Mouse (Mus musculus) CH12.LX (cell line): Measurements from ENCODE around the gene Grap2. TPM values are rescaled to one million over a fixed set of nuclear protein-coding genes. Genes with fewer than 3 reads are reported as not detected.

ENCODE experiments used
- DNase-seq: peaks from one replicate; pipeline ENCODE4 v3.0.0-alpha.2; 2013; ENCODE audit errors: extremely low read depth
- H3K27ac ChIP-seq: 2 replicates; pipeline ENCODE4 v1.5.1; 2012; ENCODE audit warnings: low read depth, mild to moderate bottlenecking, control low read depth, moderate library complexity; ENCODE audit not compliant: insufficient read depth
- H3K27me3 ChIP-seq: replicated peaks from 2 replicates; pipeline ENCODE3; 2012; ENCODE audit warnings: inconsistent platforms
- H3K36me3 ChIP-seq, 2 experiments: replicated peaks in 1 of 2; 2 replicates each; pipeline versions ENCODE3 to v1.6.1; 2012; ENCODE audit warnings: inconsistent platforms in 1 of 2, low read length in 1 of 2, mild to moderate bottlenecking in 1 of 2, mixed read lengths in 1 of 2, moderate library complexity in 1 of 2; ENCODE audit not compliant: control insufficient read depth in 1 of 2, insufficient read depth in 1 of 2
- H3K4me1 ChIP-seq, 2 experiments: 2 replicates each; pipeline ENCODE4 v1.6.1; 2012; ENCODE audit warnings: inconsistent platforms in 1 of 2, moderate library complexity in 1 of 2; ENCODE audit not compliant: insufficient read depth in 2 of 2, control insufficient read depth in 1 of 2
- H3K4me2 ChIP-seq: 2 replicates; pipeline ENCODE4 v1.6.1; 2012; ENCODE audit warnings: low read depth, mild to moderate bottlenecking, control low read depth; ENCODE audit not compliant: poor library complexity, insufficient read depth, severe bottlenecking
- H3K4me3 ChIP-seq, 3 experiments: fragments of 150-350 bp in 1 of 3; sonication (generic) in 1 of 3; replicated peaks in 1 of 3; 2 replicates each; pipeline versions ENCODE3 to v1.5.1; 2011 to 2012; ENCODE audit warnings: low read depth in 2 of 3, low read length in 2 of 3, mild to moderate bottlenecking in 2 of 3, moderate library complexity in 2 of 3, control low read depth in 1 of 3, improper control_type of control experiment in 1 of 3, inconsistent platforms in 1 of 3, mixed read lengths in 1 of 3; ENCODE audit not compliant: poor library complexity in 1 of 3
- H3K79me2 ChIP-seq: replicated peaks from 2 replicates; pipeline ENCODE4 v1.6.1; 2012; ENCODE audit warnings: mild to moderate bottlenecking, moderate library complexity; ENCODE audit not compliant: control insufficient read depth, poor library complexity, insufficient read depth, severe bottlenecking; ENCODE audit errors: extremely low read depth
- H3K9ac ChIP-seq: 2 replicates; pipeline ENCODE4 v1.6.1; 2012; ENCODE audit warnings: low read depth, mild to moderate bottlenecking, control low read depth, moderate library complexity; ENCODE audit not compliant: insufficient read depth
- H3K9me3 ChIP-seq: replicated peaks from 2 replicates; pipeline ENCODE3; 2012; ENCODE audit warnings: low read length, inconsistent platforms, mixed read lengths
- BHLHE40 ChIP-seq: IDR thresholded peaks from 2 replicates; pipeline ENCODE4 v1.6.1; 2011; ENCODE audit warnings: mild to moderate bottlenecking, low read depth, low read length, improper control_type of control experiment
- CHD1 ChIP-seq: IDR thresholded peaks from 2 replicates; pipeline ENCODE4 v1.6.1; 2012; ENCODE audit warnings: low read depth, low read length, improper control_type of control experiment, inconsistent platforms
- CHD2 ChIP-seq: IDR thresholded peaks from 2 replicates; pipeline ENCODE4 v1.6.1; 2011; ENCODE audit warnings: low read length, improper control_type of control experiment
- CTCF ChIP-seq, 2 experiments: IDR thresholded peaks in 1 of 2; conservative IDR thresholded peaks in 1 of 2; 2 replicates each; pipeline ENCODE4 v1.5.1; 2011 to 2012; ENCODE audit warnings: low read depth in 2 of 2, low read length in 2 of 2, improper control_type of control experiment in 1 of 2, inconsistent platforms in 1 of 2, mild to moderate bottlenecking in 1 of 2, moderate library complexity in 1 of 2
- E2F4 ChIP-seq: IDR thresholded peaks from 2 replicates; pipeline ENCODE4 v1.6.1; 2011; ENCODE audit warnings: low read depth, low read length, improper control_type of control experiment; ENCODE audit not compliant: insufficient replicate concordance
- EP300 ChIP-seq: IDR thresholded peaks from 2 replicates; pipeline ENCODE4 v1.6.1; 2011; ENCODE audit warnings: low read length, improper control_type of control experiment
- ETS1 ChIP-seq: conservative IDR thresholded peaks from 2 replicates; pipeline ENCODE4 v1.6.1; 2012; ENCODE audit warnings: low read depth, mild to moderate bottlenecking, inconsistent platforms, low read length, improper control_type of control experiment, moderate library complexity
- GABPA ChIP-seq: IDR thresholded peaks from 2 replicates; pipeline ENCODE4 v1.6.1; 2012; ENCODE audit warnings: low read depth, low read length, improper control_type of control experiment, inconsistent platforms; ENCODE audit not compliant: insufficient replicate concordance
- HCFC1 ChIP-seq: IDR thresholded peaks from 2 replicates; pipeline ENCODE4 v1.6.1; 2012; ENCODE audit warnings: low read depth, mild to moderate bottlenecking, inconsistent platforms, low read length, improper control_type of control experiment
- JUN ChIP-seq: IDR thresholded peaks from 2 replicates; pipeline ENCODE4 v1.6.1; 2011; ENCODE audit warnings: low read depth, mild to moderate bottlenecking, low read length, improper control_type of control experiment, moderate library complexity; ENCODE audit not compliant: insufficient read depth
- JUND ChIP-seq: conservative IDR thresholded peaks from 2 replicates; pipeline ENCODE4 v1.6.1; 2011; ENCODE audit warnings: low read depth, low read length, improper control_type of control experiment
- KAT2A ChIP-seq: IDR thresholded peaks from 2 replicates; pipeline ENCODE4 v1.6.1; 2012; ENCODE audit warnings: low read length, improper control_type of control experiment, inconsistent platforms; ENCODE audit not compliant: insufficient replicate concordance
- MAFK ChIP-seq: IDR thresholded peaks from 2 replicates; pipeline ENCODE4 v1.6.1; 2011; ENCODE audit warnings: low read length, improper control_type of control experiment; ENCODE audit not compliant: insufficient replicate concordance
- MAZ ChIP-seq: IDR thresholded peaks from 2 replicates; pipeline ENCODE4 v1.6.1; 2012; ENCODE audit warnings: low read depth, mild to moderate bottlenecking, inconsistent platforms, low read length, improper control_type of control experiment, moderate library complexity
- MXI1 ChIP-seq: IDR thresholded peaks from 2 replicates; pipeline ENCODE4 v1.6.1; 2011; ENCODE audit warnings: mild to moderate bottlenecking, low read depth, low read length, improper control_type of control experiment
- MYC ChIP-seq: IDR thresholded peaks from 2 replicates; pipeline ENCODE4 v1.6.1; 2011; ENCODE audit warnings: low read depth, mild to moderate bottlenecking, improper control_type of control experiment, low read length
- NELFE ChIP-seq: IDR thresholded peaks from 2 replicates; pipeline ENCODE4 v1.6.1; 2011; ENCODE audit warnings: low read depth, low read length, improper control_type of control experiment
- NRF1 ChIP-seq: IDR thresholded peaks from 2 replicates; pipeline ENCODE4 v1.6.1; 2014; ENCODE audit warnings: low read depth, mild to moderate bottlenecking, inconsistent platforms, low read length, improper control_type of control experiment, moderate library complexity
- POLR2AphosphoS2 ChIP-seq: IDR thresholded peaks from 2 replicates; pipeline ENCODE4 v1.6.1; 2011; ENCODE audit warnings: low read depth, low read length, improper control_type of control experiment
- RAD21 ChIP-seq: IDR thresholded peaks from 2 replicates; pipeline ENCODE4 v1.6.1; 2011; ENCODE audit warnings: low read depth, mild to moderate bottlenecking, low read length, improper control_type of control experiment, moderate library complexity
- RCOR1 ChIP-seq: conservative IDR thresholded peaks from 2 replicates; pipeline ENCODE4 v1.6.1; 2012; ENCODE audit warnings: low read depth, mild to moderate bottlenecking, inconsistent platforms, low read length, improper control_type of control experiment
- SIN3A ChIP-seq: IDR thresholded peaks from 2 replicates; pipeline ENCODE4 v1.6.1; 2012; ENCODE audit warnings: low read length, improper control_type of control experiment, inconsistent platforms
- SMC3 ChIP-seq: IDR thresholded peaks from 2 replicates; pipeline ENCODE4 v1.6.1; 2011; ENCODE audit warnings: low read depth, low read length, improper control_type of control experiment
- UBTF ChIP-seq: IDR thresholded peaks from 2 replicates; pipeline ENCODE4 v1.6.1; 2012; ENCODE audit warnings: low read depth, mild to moderate bottlenecking, inconsistent platforms, low read length, improper control_type of control experiment, moderate library complexity
- USF1 ChIP-seq: IDR thresholded peaks from 2 replicates; pipeline ENCODE4 v1.6.1; 2014; ENCODE audit warnings: low read depth, mild to moderate bottlenecking, inconsistent platforms, low read length, improper control_type of control experiment
- USF2 ChIP-seq: conservative IDR thresholded peaks from 2 replicates; pipeline ENCODE4 v1.6.1; 2011; ENCODE audit warnings: low read depth, low read length, improper control_type of control experiment
- ZC3H11A ChIP-seq: IDR thresholded peaks from 2 replicates; pipeline ENCODE4 v1.6.1; 2012; ENCODE audit warnings: low read depth, mild to moderate bottlenecking, inconsistent platforms, low read length, improper control_type of control experiment
- ZKSCAN1 ChIP-seq: IDR thresholded peaks from 2 replicates; pipeline ENCODE4 v1.6.1; 2012; ENCODE audit warnings: low read depth, inconsistent platforms, low read length, improper control_type of control experiment, borderline replicate concordance
- ZMIZ1 ChIP-seq: IDR thresholded peaks from 2 replicates; pipeline ENCODE4 v1.6.1; 2012; ENCODE audit warnings: low read depth, mild to moderate bottlenecking, inconsistent platforms, low read length, improper control_type of control experiment
- dilution Hi-C: fragments of 300-500 bp; cut with MboI; formaldehyde crosslinking; loops from 2 replicates; pipeline ENCODE4 v1.14.3; 2020; ENCODE audit warnings: low sequenced_read_pairs; ENCODE audit not compliant: extremely low pct_unique_long_range_greater_than_20kb, extremely low pct_ligation_motif_present
- in situ Hi-C: fragments of 300-500 bp; cut with MboI; formaldehyde crosslinking; loops from 3 replicates; pipeline ENCODE4 v1.14.3; 2019; ENCODE audit warnings: low sequenced_read_pairs, low pct_ligation_motif_present, low pct_unique_long_range_greater_than_20kb, mixed read lengths
- polyA plus RNA-seq: library from polyadenylated mRNA; unstranded; fragments of >175 nt; gene quantifications from 2 replicates; pipeline ENCODE4 v1.2.1, GENCODE M21; 2012; ENCODE audit warnings: low read depth; ENCODE audit not compliant: insufficient read length
- total RNA-seq, 2 experiments: library from RNA; depleted of rRNA; stranded (reverse); fragments of 300-350 nt in 1 of 2; fragments of >200 nt in 1 of 2; gene quantifications; 2 replicates each; pipeline ENCODE4 v1.2.3; 2012 to 2014

The Grap2 gene
- total and polyA plus RNA-seq, 3 experiments: 1.5 to 6.2 (median 5.0) TPM

DNA sequence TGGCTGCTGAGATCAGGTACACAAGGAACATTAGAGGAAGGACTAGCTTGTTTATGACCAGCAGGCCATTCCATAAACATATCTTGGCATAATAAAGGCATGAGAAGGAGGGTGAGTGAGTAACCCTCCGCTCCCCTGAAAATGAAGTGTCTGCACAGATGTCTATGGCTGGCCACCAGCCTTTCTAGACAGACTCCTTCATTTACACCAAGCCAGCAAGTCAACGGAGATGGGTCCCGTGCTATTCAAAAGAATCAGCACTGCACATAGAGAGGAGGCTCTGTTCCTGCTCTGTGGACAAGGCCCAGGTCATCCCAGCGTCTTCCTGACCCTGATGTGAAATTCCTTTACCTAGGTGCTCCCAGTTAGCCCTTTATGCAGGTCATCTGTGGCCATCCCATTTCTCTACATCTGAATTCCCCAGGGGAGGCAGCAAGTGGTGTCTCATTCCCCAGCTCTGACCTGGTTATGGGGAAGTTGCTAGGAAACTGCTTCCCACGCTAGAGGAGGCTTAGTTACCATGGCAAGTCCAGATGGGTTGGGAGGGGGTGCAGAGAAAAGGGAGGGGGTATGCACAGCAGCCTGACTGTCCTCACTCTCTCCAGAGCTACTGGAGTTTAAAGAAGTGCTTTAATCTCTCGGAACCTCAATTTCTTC, 86.5 kb downstream of the Grap2 start:
- TF ChIP-seq MAZ (no peak), ZMIZ1 (no peak), EP300 (no peak), SIN3A (no peak), CHD2 (no peak), MAFK (no peak), NELFE (no peak), BHLHE40 (no peak), ZC3H11A (no peak), GABPA (no peak), RAD21 (no peak), CHD1 (no peak), MYC (no peak), RCOR1 (no peak), POLR2AphosphoS2 (no peak), ETS1 (no peak), NRF1 (no peak), SMC3 (no peak), CTCF (conservative IDR thresholded peaks at IDR 0.05 in 1 of 2, IDR thresholded peaks at IDR 0.05 in 1 of 2; ENCODE audit: low read depth in 2 of 2, low read length in 2 of 2) (no peak), HCFC1 (no peak)
- no peak overlapping the region for H3K27ac ChIP-seq
- no peaks in the 10 kb centered on the region for H3K36me3 ChIP-seq
- H3K4me2 ChIP-seq: no peak overlapping the region
- H3K79me2 ChIP-seq: no peaks in the 10 kb centered on the region
- in situ Hi-C loops (no loop called here), dilution Hi-C loops (no loop called here)
- H3K27me3 ChIP-seq: peaks cover 4% of the 10 kb centered on the region
- peaks cover 6 to 11% of the 10 kb centered on the region in 2 experiments; a peak in 3 of 4 replicates for H3K4me1 ChIP-seq
- no peak overlapping the region for H3K9ac ChIP-seq
- H3K9me3 ChIP-seq: no peaks in the 10 kb centered on the region
- no peak for DNase-seq
- H3K4me3 ChIP-seq: no peak overlapping the region

DNA sequence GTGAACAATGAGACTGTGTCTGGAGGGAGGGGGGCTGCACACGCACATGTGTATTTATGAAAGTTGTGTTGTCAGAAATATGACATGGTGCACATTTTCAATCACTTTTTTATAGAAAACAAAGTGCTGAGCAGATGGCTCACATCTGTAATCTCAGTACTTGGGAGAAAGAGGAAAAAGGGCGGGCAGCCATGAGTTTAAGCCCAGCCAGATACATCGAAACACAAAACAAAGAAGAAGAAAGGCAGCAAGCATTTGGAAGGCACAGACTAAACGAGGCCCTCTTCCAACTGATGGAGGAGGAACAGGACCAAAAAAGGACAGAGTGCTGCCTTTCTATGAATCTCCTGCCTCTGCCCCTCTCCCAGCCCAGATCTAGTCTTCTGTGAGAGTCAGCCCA, 88.6 kb downstream of the Grap2 start:
- in situ Hi-C loops (no loop called here), dilution Hi-C loops (no loop called here)
- no peak overlapping the region for H3K27ac ChIP-seq
- H3K9me3 ChIP-seq: no peaks in the 10 kb centered on the region
- H3K36me3 ChIP-seq: no peaks in the 10 kb centered on the region
- no peak for TF ChIP-seq MAFK
- no peak for TF ChIP-seq ZKSCAN1
- no peak for TF ChIP-seq MXI1
- TF ChIP-seq USF1: no peak
- TF ChIP-seq JUN: no peak
- TF ChIP-seq UBTF: no peak
- TF ChIP-seq NRF1: no peak
- TF ChIP-seq EP300: no peak
- no peak for TF ChIP-seq USF2
- TF ChIP-seq JUND: no peak
- TF ChIP-seq E2F4: no peak
- no peak for TF ChIP-seq MYC
- no peak for TF ChIP-seq KAT2A
- no peak for TF ChIP-seq SMC3
- TF ChIP-seq GABPA: no peak
- TF ChIP-seq CHD1: no peak
- TF ChIP-seq, all 38 proteins: peak for 0
- H3K79me2 ChIP-seq: no peaks in the 10 kb centered on the region
- H3K4me3 ChIP-seq: no peak overlapping the region
- no peak overlapping the region for H3K9ac ChIP-seq
- no peak overlapping the region for H3K4me2 ChIP-seq
- 0 out of 4 replicates have a peak, but pooled peaks cover 0 to 2% of the 10 kb centered on the region in 2 experiments for H3K4me1 ChIP-seq
- no peak for DNase-seq
- peaks cover 4% of the 10 kb centered on the region for H3K27me3 ChIP-seq
